Mouse (Mus musculus) liver, postnatal 0 days (tissue): ENCODE results near the gene Eif3c. TPM values are rescaled to one million over a fixed set of nuclear protein-coding genes. Genes with fewer than 3 reads are reported as not detected.

Source experiments
- ATAC-seq: fragments of 200-750 bp; cut with Nextera tagmentation; 2 replicates; pipeline ENCODE4 v1.8.0; 2017; ENCODE audit warnings: mild to moderate bottlenecking, moderate library complexity
- DNase-seq: peaks from one replicate; pipeline ENCODE4 v3.0.0-alpha.2; 2016
- H3K27ac ChIP-seq: fragments of 300-500 bp; sonication (generic); 2 replicates; pipeline ENCODE4 v1.5.1; 2014; ENCODE audit warnings: antibody characterized with exemption, moderate library complexity, mild to moderate bottlenecking, low read depth
- H3K27me3 ChIP-seq: fragments of 300-500 bp; sonication (generic); 2 replicates; pipeline ENCODE4 v1.6.1; 2014; ENCODE audit warnings: low read length, control low read depth, mixed read lengths; ENCODE audit not compliant: insufficient read depth
- H3K36me3 ChIP-seq: fragments of 300-500 bp; sonication (generic); replicated peaks from 2 replicates; pipeline ENCODE4 v1.6.1; 2014; ENCODE audit warnings: mild to moderate bottlenecking, control low read depth, low read length, moderate library complexity, mixed read lengths; ENCODE audit not compliant: insufficient read depth
- H3K4me1 ChIP-seq: fragments of 300-500 bp; sonication (generic); 2 replicates; pipeline ENCODE4 v1.6.1; 2014; ENCODE audit warnings: antibody characterized with exemption, mild to moderate bottlenecking, control low read depth; ENCODE audit not compliant: insufficient read depth
- H3K4me2 ChIP-seq: fragments of 300-500 bp; sonication (generic); 2 replicates; pipeline ENCODE4 v1.6.1; 2014; ENCODE audit warnings: low read depth, mild to moderate bottlenecking, low read length, moderate library complexity, mixed read lengths
- H3K4me3 ChIP-seq: fragments of 300-500 bp; sonication (generic); 2 replicates; pipeline ENCODE4 v1.5.1; 2014; ENCODE audit warnings: low read depth, low read length
- H3K9ac ChIP-seq: fragments of 300-500 bp; sonication (generic); replicated peaks from 2 replicates; pipeline ENCODE4 v1.6.1; 2014; ENCODE audit warnings: mild to moderate bottlenecking, moderate library complexity
- H3K9me3 ChIP-seq: fragments of 300-500 bp; sonication (generic); 2 replicates; pipeline ENCODE4 v1.6.1; 2016; ENCODE audit warnings: mild to moderate bottlenecking, control low read depth, low read length, mixed read lengths
- CTCF ChIP-seq: sonication (generic); IDR thresholded peaks from 2 replicates; pipeline ENCODE4 v1.5.1; 2016; ENCODE audit warnings: antibody characterized with exemption, low read depth
- EP300 ChIP-seq: IDR thresholded peaks from 2 replicates; pipeline ENCODE4 v1.6.1; 2016; ENCODE audit warnings: antibody characterized with exemption, low read depth, mild to moderate bottlenecking
- WGBS: fragments of 180-500 bp; shearing (Covaris S2); extraction: QIAGEN DNeasy Blood & Tissue Kit; methylation state at CpG from one replicate; pipeline ENCODE4 v1.1.7; 2014; ENCODE audit not compliant: insufficient replicate concordance; 5-methylcytosine and 5-hydroxymethylcytosine counted together
- polyA plus RNA-seq: library from polyadenylated mRNA; unstranded; fragments of >200 nt; fragmentation: Nextera tagmentation; extraction: Ambion mirVana; gene quantifications from 2 replicates; pipeline ENCODE4 v1.2.1, GENCODE M21; 2015

Eif3c gene
- polyA plus RNA-seq, 1 experiment from 2014 or later: 90.9 TPM

DNA sequence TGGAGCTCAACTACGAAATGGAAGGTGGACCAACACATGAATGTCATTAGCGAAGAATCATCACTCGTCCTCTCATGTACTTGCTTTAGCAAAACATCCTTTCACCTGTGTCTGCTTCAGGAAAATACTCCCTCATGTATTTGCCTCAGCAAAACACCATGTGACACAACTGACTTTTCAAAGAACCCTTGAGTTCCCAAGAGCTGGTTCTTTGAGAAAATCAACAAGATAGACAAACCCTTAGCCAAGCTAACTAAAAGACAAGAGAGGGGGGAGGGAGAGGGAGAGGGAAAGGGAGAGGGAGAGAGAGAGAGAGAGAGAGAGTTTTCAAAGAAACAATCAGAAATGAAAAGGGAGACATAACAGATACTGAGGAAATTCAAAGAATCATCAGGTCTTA is 42.9 kb downstream of the Eif3c start:
- H3K27me3 ChIP-seq: no peaks in the 10 kb centered on the region
- WGBS: 78% methylated on average over 3 of the region's 3 CpGs
- no peaks in the 10 kb centered on the region for H3K9me3 ChIP-seq
- no peaks in the 10 kb centered on the region for H3K4me1 ChIP-seq
- no peaks in the 10 kb centered on the region for H3K36me3 ChIP-seq
- ATAC-seq (no peak), DNase-seq (no peak)
- no peak overlapping the region for H3K4me2 ChIP-seq
- H3K4me3 ChIP-seq: no peak overlapping the region
- no peak overlapping the region for H3K27ac ChIP-seq
- TF ChIP-seq EP300 (no peak), CTCF (no peak)
- no peak overlapping the region for H3K9ac ChIP-seq

DNA sequence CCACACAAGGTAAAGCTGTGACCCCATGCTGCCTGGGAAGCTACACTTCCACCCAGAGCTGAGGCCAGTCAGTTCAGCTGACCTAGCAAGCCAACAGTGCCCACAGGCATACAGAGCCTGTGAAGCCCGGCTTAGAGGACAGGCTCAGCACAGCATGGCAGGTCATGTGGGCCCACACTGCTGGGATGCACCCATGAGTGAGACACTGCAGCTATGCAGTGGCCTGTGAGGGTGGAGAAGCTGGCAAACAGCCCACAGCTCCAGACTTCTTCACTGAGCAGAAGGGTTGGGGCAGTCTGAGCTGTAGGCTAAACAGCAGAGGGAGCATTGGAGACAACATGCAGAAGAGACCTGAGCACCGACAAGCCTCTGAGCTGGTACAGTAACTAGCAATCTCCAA is 46.7 kb downstream of the Eif3c start:
- no peaks in the 10 kb centered on the region for H3K27me3 ChIP-seq
- H3K4me2 ChIP-seq: no peak overlapping the region
- H3K27ac ChIP-seq: no peak overlapping the region
- no peak overlapping the region for H3K4me3 ChIP-seq
- no peak overlapping the region; the same call in 1 of the 2 replicates for H3K9ac ChIP-seq
- TF ChIP-seq EP300 (no peak), CTCF (peak; percentile 15; the same call in 1 of the 2 replicates)
- no peaks in the 10 kb centered on the region for H3K36me3 ChIP-seq
- 60% methylated on average over 2 of the region's 2 CpGs for WGBS
- no peak for DNase-seq
- H3K9me3 ChIP-seq: no peaks in the 10 kb centered on the region
- ATAC-seq: no peak
- H3K4me1 ChIP-seq: no peaks in the 10 kb centered on the region

DNA sequence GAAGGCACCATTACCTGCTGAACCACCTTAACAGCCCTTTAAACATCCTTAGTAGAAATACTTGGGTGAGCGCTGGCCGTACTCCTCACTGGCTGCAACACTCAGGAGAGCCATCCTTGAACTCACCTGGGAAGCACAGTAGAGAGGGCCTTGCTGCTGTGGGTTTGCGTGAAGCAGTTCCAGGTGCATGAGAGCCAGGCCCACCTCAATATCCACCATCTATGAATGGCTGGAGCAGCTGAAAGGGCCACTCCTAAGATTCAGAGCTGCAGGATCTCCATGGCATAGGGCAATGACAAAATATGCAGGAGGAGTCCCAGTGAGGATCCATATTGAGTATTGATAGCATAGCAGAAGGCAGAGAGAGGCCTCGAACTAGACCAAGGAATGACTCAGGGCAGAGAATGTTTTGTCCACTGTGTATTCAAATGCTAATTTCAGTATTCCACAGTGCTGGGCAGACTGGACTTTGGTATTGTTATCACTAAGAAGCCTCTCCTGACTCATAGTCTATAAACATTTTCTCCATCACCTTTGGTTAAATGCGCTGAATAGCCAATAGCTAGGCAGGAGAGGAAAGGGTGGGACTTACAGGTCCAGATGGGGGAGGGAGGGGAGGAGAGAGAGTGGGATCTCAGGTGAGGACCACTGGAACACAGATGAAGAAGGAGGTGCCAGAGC is 47.8 kb downstream of the Eif3c start:
- ATAC-seq (no peak), DNase-seq (no peak)
- H3K36me3 ChIP-seq: no peaks in the 10 kb centered on the region
- H3K4me3 ChIP-seq: no peak overlapping the region
- H3K9ac ChIP-seq: no peak overlapping the region
- TF ChIP-seq CTCF (no peak), EP300 (no peak)
- H3K27me3 ChIP-seq: no peaks in the 10 kb centered on the region
- no peaks in the 10 kb centered on the region for H3K9me3 ChIP-seq
- H3K27ac ChIP-seq: no peak overlapping the region
- no peaks in the 10 kb centered on the region for H3K4me1 ChIP-seq
- 78% methylated on average over 5 of the region's 5 CpGs for WGBS
- no peak overlapping the region for H3K4me2 ChIP-seq

GRCm38 (mm10) chr7:126511287-126511686 is 54.9 kb downstream of the Eif3c start:
- 69% methylated on average over 3 of the region's 3 CpGs for WGBS
- no peak for TF ChIP-seq CTCF
- TF ChIP-seq EP300: no peak
- no peak overlapping the region for H3K4me2 ChIP-seq
- H3K9me3 ChIP-seq: no peaks in the 10 kb centered on the region
- no peak for DNase-seq
- H3K4me1 ChIP-seq: no peaks in the 10 kb centered on the region
- ATAC-seq: no peak
- no peak overlapping the region for H3K4me3 ChIP-seq
- H3K9ac ChIP-seq: no peak overlapping the region
- no peak overlapping the region for H3K27ac ChIP-seq
- H3K27me3 ChIP-seq: no peaks in the 10 kb centered on the region
- no peaks in the 10 kb centered on the region for H3K36me3 ChIP-seq

- Histone ChIP-seq H3K4me3 (no peak overlapping the region), H3K27ac (no peak overlapping the region), H3K4me1 (peaks cover 5% of the 10 kb centered on the region; the same call in 1 of the 2 replicates), H3K27me3 (no peaks in the 10 kb centered on the region), H3K9me3 (no peaks in the 10 kb centered on the region), H3K36me3 (no peaks in the 10 kb centered on the region), H3K4me2 (no peak overlapping the region), H3K9ac (no peak overlapping the region; the same call in 1 of the 2 replicates)
- DNase-seq (no peak), ATAC-seq (no peak)
- TF ChIP-seq EP300: no peak
- 81% methylated on average over 8 of the region's 8 CpGs for WGBS
Measured at GRCm38 (mm10) chr7:126507126-126507778, 59.0 kb downstream of the Eif3c start.

- no peak overlapping the region for H3K9ac ChIP-seq
- H3K27me3 ChIP-seq: no peaks in the 10 kb centered on the region
- TF ChIP-seq CTCF (no peak), EP300 (no peak)
- peaks cover 10% of the 10 kb centered on the region for H3K4me1 ChIP-seq
- 81% methylated on average over 2 of the region's 2 CpGs for WGBS
- H3K4me2 ChIP-seq: no peak overlapping the region
- no peak overlapping the region for H3K27ac ChIP-seq
- no peaks in the 10 kb centered on the region for H3K9me3 ChIP-seq
- DNase-seq (peak; percentile 5), ATAC-seq (no peak)
- H3K36me3 ChIP-seq: peaks cover 14% of the 10 kb centered on the region
- H3K4me3 ChIP-seq: no peak overlapping the region
Measured at GRCm38 (mm10) chr7:126504913-126505312, 61.3 kb downstream of the Eif3c start.
